Mouse (Mus musculus) adrenal gland, adult 10 weeks (tissue): ENCODE measurements around the gene Flt3. TPM values are rescaled to one million over a fixed set of nuclear protein-coding genes. Genes with fewer than 3 reads are reported as not detected.

Experiments
- polyA plus RNA-seq: library from polyadenylated mRNA; stranded (reverse); fragments of 350-450 nt; fragmentation: Illumina TruSeq; extraction: RNeasy Lipid Tissue Mini Kit (QIAGEN cat#74804); gene quantifications from one replicate; pipeline ENCODE4 v1.2.3, GENCODE M21; 2014; ENCODE audit warnings: low read depth, low replicate concordance

The Flt3 gene
- 0.17 TPM for polyA plus RNA-seq

GRCm38 (mm10) chr5:147399843-147400504, at the start of gene Flt3:
Gene Flt3 (minus strand): TSS chr5:147400489.

GRCm38 (mm10) chr5:147429535-147430305, 29.4 kb upstream of the Flt3 start, which contains the start of gene Pan3:
Gene Pan3 (plus strand): TSS chr5:147430161.

DNA sequence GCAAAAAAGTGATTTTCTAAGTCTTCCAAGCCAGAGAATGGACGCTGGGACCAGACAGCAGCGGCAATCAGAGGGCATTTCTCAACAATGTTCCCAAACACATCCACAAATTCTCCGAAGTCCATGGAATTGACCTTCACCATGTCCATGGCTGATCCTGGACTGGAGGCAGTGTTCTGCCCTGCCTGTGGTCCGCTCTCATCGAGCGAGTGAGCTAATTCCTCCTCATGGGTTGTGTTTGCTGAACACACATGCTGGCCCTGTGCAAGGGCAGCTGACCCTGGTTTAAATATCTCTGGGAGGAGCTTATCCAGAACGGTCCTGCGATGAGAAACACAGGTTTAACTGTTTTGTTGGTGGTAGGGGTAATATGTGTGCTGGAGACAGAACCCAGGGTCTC, 78.1 kb downstream of the Flt3 start, which contains the start of gene Urad:
Gene Urad (minus strand): TSS at position 258 of the 400 bp plus-strand sequence.

GRCm38 (mm10) chr5:147306638-147307397, 93.5 kb downstream of the Flt3 start, which contains the start of gene Cdx2:
Gene Cdx2 (minus strand): TSS chr5:147307270.

Other genes starting within 250 kb of the Flt3 start
- not detected for gene Gsx1, start 211.8 kb downstream of the Flt3 start, polyA plus RNA-seq
- gene Pdx1, start 130.5 kb downstream of the Flt3 start, polyA plus RNA-seq: not detected
- not detected for gene Cdx2, start 93.2 kb downstream of the Flt3 start, polyA plus RNA-seq
- not detected for gene Urad, start 78.0 kb downstream of the Flt3 start, polyA plus RNA-seq
- 61.7 TPM for gene Pan3, start 29.7 kb upstream of the Flt3 start, polyA plus RNA-seq